Mouse (Mus musculus): ENCODE data around the gene Xrcc2.

DNA sequence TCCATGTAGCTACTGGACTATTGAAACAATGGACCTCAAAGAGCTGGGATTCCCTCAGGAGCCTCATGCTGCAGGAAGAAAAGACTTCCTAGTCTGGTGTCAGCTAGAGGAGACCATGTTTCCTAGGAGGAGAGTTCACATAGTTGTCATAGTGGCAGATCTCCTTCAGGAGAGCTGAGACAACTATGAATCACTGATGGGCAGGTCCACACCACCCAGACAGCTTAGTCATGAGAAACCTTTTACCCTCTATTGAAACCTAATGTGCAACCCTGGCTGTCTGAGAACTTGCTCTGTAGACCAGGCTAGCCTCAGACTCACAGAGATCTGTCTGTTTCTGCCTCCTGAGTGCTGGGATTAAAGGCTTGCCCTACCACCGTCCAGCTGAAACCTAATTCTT, 62.9 kb downstream of the Xrcc2 start:
- TF ChIP-seq GATA1 (IDR thresholded peaks at IDR 0.05; ENCODE audit: borderline replicate concordance, low read length) (no peak), FLI1 (IDR thresholded peaks at IDR 0.05; ENCODE audit: low read length) (no peak)

Measured in megakaryocyte, embryonic 14.5 days (primary cell).